12 mouse cellular contexts compared by ENCODE assay signal in genomic region chr5:74980154-74980553, GRCm38 (mm10).
DNase-seq lines count a peak whose midpoint lies in the region; ATAC-seq lines count a peak whose summit lies in the region.
"Had no signal": no experiment of that assay in that cellular context is flagged by ENCODE, and none has a peak within 500 bp of the region (broad histone marks: within the 10 kb centered on the region; RNA-seq: fewer than 3 reads in every experiment).

No protein-coding gene starts in this region.

- no peaks in the 10 kb centered on the region for H3K9me3 ChIP-seq in hindbrain, embryonic 13.5 days
- H3K9me3 ChIP-seq in hindbrain, embryonic 14.5 days (ENCODE audit: control insufficient read depth, low read length) = no peaks in the 10 kb centered on the region
- H3K9me3 ChIP-seq in midbrain, embryonic 11.5 days (ENCODE audit: control insufficient read depth, low read length) = no peaks in the 10 kb centered on the region
- H3K9me3 ChIP-seq in midbrain, embryonic 15.5 days = no peaks in the 10 kb centered on the region
- H3K9me3 ChIP-seq in embryonic facial prominence, embryonic 14.5 days (ENCODE audit: control insufficient read depth, low read length) = no peaks in the 10 kb centered on the region
- H3K9me3 ChIP-seq in midbrain, embryonic 13.5 days = no peaks in the 10 kb centered on the region

- peak overlapping the region; percentile 19; the same call in 1 of the 2 replicates for H3K4me2 ChIP-seq in hindbrain, embryonic 13.5 days
- no peak overlapping the region for H3K4me2 ChIP-seq in hindbrain, embryonic 14.5 days (replicated peaks)
- H3K4me2 ChIP-seq in midbrain, embryonic 11.5 days = no peak overlapping the region; the same call in 1 of the 2 replicates
- no peak overlapping the region for H3K4me2 ChIP-seq in midbrain, embryonic 15.5 days
- no peak overlapping the region; the same call in 1 of the 2 replicates for H3K4me2 ChIP-seq in embryonic facial prominence, embryonic 14.5 days (ENCODE audit: low read depth, low read length)
- peak overlapping the region; percentile 31 for H3K4me2 ChIP-seq in midbrain, embryonic 13.5 days (replicated peaks)

- H3K27ac ChIP-seq in hindbrain, embryonic 13.5 days = 0 out of 2 replicates have a peak overlapping the region, but pooled peaks have one; percentile 18
- no peak overlapping the region for H3K27ac ChIP-seq in hindbrain, embryonic 14.5 days
- no peak overlapping the region for H3K27ac ChIP-seq in midbrain, embryonic 11.5 days (ENCODE audit: low read depth, low read length)
- H3K27ac ChIP-seq in midbrain, embryonic 15.5 days = no peak overlapping the region
- no peak overlapping the region for H3K27ac ChIP-seq in embryonic facial prominence, embryonic 14.5 days (replicated peaks; ENCODE audit: low read depth, low read length)
- H3K27ac ChIP-seq in midbrain, embryonic 13.5 days = no peak overlapping the region

- peaks cover 86% of the 10 kb centered on the region for H3K27me3 ChIP-seq in hindbrain, embryonic 13.5 days
- peaks cover 56% of the 10 kb centered on the region for H3K27me3 ChIP-seq in hindbrain, embryonic 14.5 days (ENCODE audit: control insufficient read depth, insufficient read depth, low read length)
- H3K27me3 ChIP-seq in midbrain, embryonic 11.5 days (ENCODE audit: control insufficient read depth, insufficient read depth, low read length) = peaks cover 95% of the 10 kb centered on the region
- peaks cover 81% of the 10 kb centered on the region for H3K27me3 ChIP-seq in midbrain, embryonic 15.5 days (replicated peaks)
- no peaks in the 10 kb centered on the region for H3K27me3 ChIP-seq in embryonic facial prominence, embryonic 14.5 days (replicated peaks; ENCODE audit: control insufficient read depth, insufficient read depth, low read length)
- peaks cover 96% of the 10 kb centered on the region for H3K27me3 ChIP-seq in midbrain, embryonic 13.5 days

- H3K4me1 ChIP-seq in hindbrain, embryonic 13.5 days (replicated peaks) = peaks cover 30% of the 10 kb centered on the region
- peaks cover 4% of the 10 kb centered on the region; the same call in 1 of the 2 replicates for H3K4me1 ChIP-seq in hindbrain, embryonic 14.5 days (replicated peaks; ENCODE audit: control insufficient read depth, insufficient read depth, low read length)
- peaks cover 15% of the 10 kb centered on the region for H3K4me1 ChIP-seq in midbrain, embryonic 11.5 days (ENCODE audit: control insufficient read depth, insufficient read depth, low read length)
- H3K4me1 ChIP-seq in midbrain, embryonic 15.5 days = peaks cover 16% of the 10 kb centered on the region
- H3K4me1 ChIP-seq in embryonic facial prominence, embryonic 14.5 days (ENCODE audit: control insufficient read depth, insufficient read depth, low read length) = peaks cover 33% of the 10 kb centered on the region
- peaks cover 34% of the 10 kb centered on the region for H3K4me1 ChIP-seq in midbrain, embryonic 13.5 days (replicated peaks)

- no peak for DNase-seq in hindbrain, embryonic 14.5 days (ENCODE audit: low spot score)
- peak; percentile 90 for DNase-seq in midbrain, embryonic 11.5 days (ENCODE audit: low spot score, missing footprints)
- DNase-seq in embryonic facial prominence, embryonic 14.5 days (ENCODE audit: low spot score) = peak; percentile 62
- DNase-seq in kidney, adult 18-20 months = no peak
- no peak for DNase-seq in gastrocnemius, adult 8-10 months (ENCODE audit: low spot score in 2 of 2)
- DNase-seq: cerebellum, adult 2 months; kidney, adult 8-10 months; lung, postnatal 4 days; thymus, postnatal 4 days had no signal

- no peak overlapping the region for H3K9ac ChIP-seq in hindbrain, embryonic 13.5 days
- H3K9ac ChIP-seq in hindbrain, embryonic 14.5 days = no peak overlapping the region
- H3K9ac ChIP-seq in midbrain, embryonic 11.5 days (ENCODE audit: low read length) = no peak overlapping the region
- H3K9ac ChIP-seq in midbrain, embryonic 15.5 days = no peak overlapping the region
- H3K9ac ChIP-seq in embryonic facial prominence, embryonic 14.5 days (ENCODE audit: low read depth, low read length) = no peak overlapping the region
- H3K9ac ChIP-seq in midbrain, embryonic 13.5 days (replicated peaks) = no peak overlapping the region

- no peaks in the 10 kb centered on the region for H3K36me3 ChIP-seq in hindbrain, embryonic 13.5 days
- no peaks in the 10 kb centered on the region for H3K36me3 ChIP-seq in hindbrain, embryonic 14.5 days (replicated peaks; ENCODE audit: control insufficient read depth, insufficient read depth)
- no peaks in the 10 kb centered on the region for H3K36me3 ChIP-seq in midbrain, embryonic 11.5 days (ENCODE audit: control insufficient read depth, insufficient read depth, low read length)
- no peaks in the 10 kb centered on the region for H3K36me3 ChIP-seq in midbrain, embryonic 15.5 days (replicated peaks)
- H3K36me3 ChIP-seq in embryonic facial prominence, embryonic 14.5 days (ENCODE audit: control insufficient read depth, insufficient read depth, low read length) = no peaks in the 10 kb centered on the region
- no peaks in the 10 kb centered on the region for H3K36me3 ChIP-seq in midbrain, embryonic 13.5 days

- ATAC-seq in hindbrain, embryonic 13.5 days (ENCODE audit: low FRiP score) = no peak
- ATAC-seq in hindbrain, embryonic 14.5 days (ENCODE audit: low FRiP score) = no peak
- ATAC-seq in midbrain, embryonic 11.5 days (ENCODE audit: low FRiP score) = no peak; the same call in 1 of the 2 replicates
- ATAC-seq in midbrain, embryonic 15.5 days (replicated peaks) = no peak
- ATAC-seq in embryonic facial prominence, embryonic 14.5 days (ENCODE audit: low read depth) = no peak
- ATAC-seq in midbrain, embryonic 13.5 days = peak; percentile 61; the same call in 1 of the 2 replicates

- 11% methylated on average over 7 of the region's 7 CpGs for WGBS in hindbrain, embryonic 13.5 days
- 9% methylated on average over 7 of the region's 7 CpGs for WGBS in hindbrain, embryonic 14.5 days
- 1% methylated on average over 7 of the region's 7 CpGs for whole genome bisulfite sequencing in midbrain, embryonic 11.5 days
- 3% methylated on average over 7 of the region's 7 CpGs for whole genome bisulfite sequencing in midbrain, embryonic 15.5 days
- 14% methylated on average over 7 of the region's 7 CpGs for WGBS in embryonic facial prominence, embryonic 14.5 days
- WGBS in midbrain, embryonic 13.5 days = 2% methylated on average over 7 of the region's 7 CpGs

- H3K4me3 ChIP-seq in hindbrain, embryonic 13.5 days = no peak overlapping the region
- no peak overlapping the region for H3K4me3 ChIP-seq in hindbrain, embryonic 14.5 days (replicated peaks; ENCODE audit: low read length)
- no peak overlapping the region for H3K4me3 ChIP-seq in midbrain, embryonic 11.5 days (ENCODE audit: low read depth, low read length)
- H3K4me3 ChIP-seq in midbrain, embryonic 15.5 days = no peak overlapping the region
- H3K4me3 ChIP-seq in embryonic facial prominence, embryonic 14.5 days (ENCODE audit: low read depth, low read length) = no peak overlapping the region
- no peak overlapping the region for H3K4me3 ChIP-seq in midbrain, embryonic 13.5 days (replicated peaks)

Comparison
In these comparisons a context has a peak if more than half of its experiments do, and no peak if none do; other contexts are left out.
1. H3K4me2 ChIP-seq: peak in hindbrain, embryonic 13.5 days (single experiment) and midbrain, embryonic 13.5 days (single experiment); none in hindbrain, embryonic 14.5 days (single experiment), midbrain, embryonic 11.5 days (single experiment), midbrain, embryonic 15.5 days (single experiment) and embryonic facial prominence, embryonic 14.5 days (single experiment).
2. DNase-seq: peak in midbrain, embryonic 11.5 days (single experiment) and embryonic facial prominence, embryonic 14.5 days (single experiment); none in hindbrain, embryonic 14.5 days (single experiment), kidney, adult 18-20 months (single experiment) and gastrocnemius, adult 8-10 months (0 of 2).